Mouse (Mus musculus) bone marrow, adult 2 months (tissue): ENCODE data around the gene Dus1l.

Experiments
- CTCF ChIP-seq: fragments of 200-500 bp; IDR thresholded peaks from 2 replicates; pipeline ENCODE4 v1.5.1; 2011; ENCODE audit warnings: low read length, control low read depth; ENCODE audit not compliant: control insufficient read depth, insufficient read depth
- POLR2A ChIP-seq: fragments of 200-500 bp; IDR thresholded peaks from 2 replicates; pipeline ENCODE4 v1.6.1; 2011; ENCODE audit warnings: low read depth, mild to moderate bottlenecking, control low read depth, low read length, borderline replicate concordance; ENCODE audit not compliant: control insufficient read depth

GRCm38 (mm10) chr11:120820546-120820945 lies 24.3 kb upstream of the Dus1l start:
- no peak for TF ChIP-seq CTCF
- no peak for TF ChIP-seq POLR2A
